Mouse (Mus musculus) megakaryocyte, embryonic 14.5 days (primary cell): Measurements from ENCODE around the gene Foxn3. TPM values are rescaled to one million over a fixed set of nuclear protein-coding genes. Genes with fewer than 3 reads are reported as not detected.

Experiments used
- H3K27me3 ChIP-seq: replicated peaks from 2 replicates; pipeline ENCODE3; 2012; ENCODE audit warnings: inconsistent platforms
- H3K36me3 ChIP-seq: replicated peaks from 2 replicates; pipeline ENCODE3; 2012; ENCODE audit warnings: low read length, inconsistent platforms, mixed read lengths
- H3K4me1 ChIP-seq: 2 replicates; pipeline ENCODE4 v1.6.1; 2012; ENCODE audit warnings: inconsistent platforms
- H3K4me3 ChIP-seq: replicated peaks from 2 replicates; pipeline ENCODE3; 2012; ENCODE audit warnings: moderate library complexity, mild to moderate bottlenecking, inconsistent platforms
- H3K9me3 ChIP-seq: 2 replicates; pipeline ENCODE4 v1.6.1; 2012; ENCODE audit warnings: inconsistent platforms
- FLI1 ChIP-seq: IDR thresholded peaks from 2 replicates; pipeline ENCODE4 v1.6.1; 2012; ENCODE audit warnings: low read length, inconsistent platforms, mixed read lengths
- GATA1 ChIP-seq: IDR thresholded peaks from 3 replicates; pipeline ENCODE4 v1.6.1; 2012; ENCODE audit warnings: mixed read lengths, low read length, inconsistent platforms, borderline replicate concordance
- polyA plus RNA-seq: library from polyadenylated mRNA; stranded (reverse); fragments of >175 nt; gene quantifications from 2 replicates; pipeline ENCODE4 v1.2.3, GENCODE M21; 2012; ENCODE audit warnings: low replicate concordance; ENCODE audit not compliant: insufficient read depth

Foxn3 gene
- polyA plus RNA-seq, 1 experiment = 20.5 TPM

DNA sequence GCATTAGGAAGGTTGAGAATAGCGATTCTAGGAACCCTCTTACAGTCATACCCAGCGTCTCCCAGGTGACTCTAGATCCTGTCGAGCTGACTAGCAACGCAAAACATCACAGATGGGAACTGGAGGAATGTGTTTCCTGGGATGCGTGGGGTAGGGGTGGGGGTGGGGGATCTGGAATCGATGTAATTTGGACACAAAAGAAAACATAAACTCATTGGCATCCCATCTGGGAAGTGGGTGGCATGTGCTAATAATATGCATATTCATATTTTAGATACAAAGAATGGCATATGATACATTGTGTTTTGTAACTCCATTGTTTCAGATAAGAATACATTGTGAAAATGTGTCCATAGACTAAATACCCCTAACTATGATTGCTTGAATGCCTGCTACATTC lies 393.5 kb downstream of the Foxn3 start:
- no peak overlapping the region for H3K4me3 ChIP-seq
- no peaks in the 10 kb centered on the region for H3K36me3 ChIP-seq
- no peaks in the 10 kb centered on the region for H3K4me1 ChIP-seq
- TF ChIP-seq FLI1 (no peak), GATA1 (no peak)
- no peaks in the 10 kb centered on the region for H3K27me3 ChIP-seq
- H3K9me3 ChIP-seq = peaks cover 12% of the 10 kb centered on the region; the same call in 1 of the 2 replicates

DNA sequence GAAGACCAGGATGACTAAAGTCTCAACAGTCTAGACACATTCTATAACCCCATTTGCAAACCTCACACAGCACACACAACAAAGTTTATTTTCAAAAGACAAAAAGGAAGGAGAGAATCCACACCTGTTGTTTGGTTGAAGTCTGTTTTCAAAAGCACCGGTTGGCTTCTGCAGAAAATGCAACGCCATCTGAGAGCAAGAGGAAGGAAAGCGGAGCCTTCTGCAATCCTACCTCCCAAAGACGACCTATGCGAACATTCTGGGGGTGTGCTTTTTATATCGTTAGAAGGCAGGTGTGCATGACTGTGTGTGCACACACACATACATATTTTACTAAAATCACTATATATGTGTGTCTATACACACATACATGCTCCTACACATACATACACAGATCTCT lies 397.3 kb downstream of the Foxn3 start:
- TF ChIP-seq FLI1 (no peak), GATA1 (no peak)
- peaks cover 6% of the 10 kb centered on the region; the same call in 1 of the 2 replicates for H3K4me1 ChIP-seq
- H3K4me3 ChIP-seq = no peak overlapping the region
- H3K36me3 ChIP-seq = no peaks in the 10 kb centered on the region
- H3K27me3 ChIP-seq = peaks cover 16% of the 10 kb centered on the region
- 0 out of 2 replicates have a peak, but pooled peaks cover 5% of the 10 kb centered on the region for H3K9me3 ChIP-seq

DNA sequence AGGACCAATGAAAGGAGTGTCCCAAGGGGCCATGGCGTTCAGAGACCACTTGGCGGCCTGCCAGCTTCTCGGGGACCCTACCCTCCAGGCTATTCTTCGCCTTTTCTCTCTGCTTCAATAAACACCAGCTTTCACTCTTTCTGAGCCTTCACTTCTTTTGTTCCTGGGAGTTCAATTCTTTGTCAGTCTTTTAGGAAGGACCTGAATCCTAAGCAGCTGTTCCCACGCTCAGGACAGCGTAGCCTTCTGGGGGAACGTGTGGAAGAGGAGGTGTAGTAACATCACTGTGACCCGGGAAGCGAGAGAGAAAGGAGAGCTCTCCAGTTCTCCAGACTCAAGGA lies 400.1 kb downstream of the Foxn3 start:
- Histone ChIP-seq H3K9me3 (peaks cover 22% of the 10 kb centered on the region), H3K27me3 (peaks cover 18% of the 10 kb centered on the region), H3K36me3 (no peaks in the 10 kb centered on the region), H3K4me1 (peaks cover 6% of the 10 kb centered on the region; the same call in 1 of the 2 replicates), H3K4me3 (no peak overlapping the region)
- TF ChIP-seq GATA1 (no peak), FLI1 (no peak)

DNA sequence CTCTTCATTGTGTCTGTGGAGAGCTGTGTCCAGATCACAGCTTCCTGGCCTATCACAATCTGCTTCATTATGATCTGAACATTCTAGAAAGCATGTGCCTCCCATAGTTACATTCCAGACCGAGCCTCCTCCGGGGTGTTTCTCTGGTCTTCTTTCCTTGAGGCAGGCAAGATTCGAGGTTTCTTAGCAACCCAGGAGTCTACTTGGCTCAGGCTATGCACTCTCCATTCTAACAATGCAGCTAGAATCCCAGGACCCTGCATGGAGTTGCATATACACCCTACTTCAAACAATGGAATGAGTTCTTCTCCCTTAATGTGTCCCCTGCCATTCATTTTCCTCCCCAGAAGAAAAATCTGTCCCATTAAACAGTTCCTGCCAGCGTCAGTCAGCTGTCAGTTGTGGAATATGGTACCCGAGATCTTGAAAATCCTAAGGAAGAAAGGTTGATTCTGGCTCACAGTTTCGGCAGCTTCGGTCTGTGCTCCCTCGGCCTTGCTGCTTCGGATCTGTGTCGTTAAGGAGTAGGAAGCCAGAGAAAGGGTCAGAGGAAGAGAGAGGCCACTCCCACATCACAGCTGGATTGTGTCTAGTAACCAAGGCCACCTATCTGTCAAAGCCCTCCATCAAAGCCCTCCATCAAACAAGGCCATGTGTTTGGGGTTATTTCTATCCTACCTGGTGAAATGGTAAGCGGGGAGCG lies 400.6 kb downstream of the Foxn3 start:
- H3K27me3 ChIP-seq = peaks cover 18% of the 10 kb centered on the region
- TF ChIP-seq GATA1 = no peak
- TF ChIP-seq FLI1 = no peak
- H3K4me3 ChIP-seq = no peak overlapping the region
- H3K36me3 ChIP-seq = no peaks in the 10 kb centered on the region
- H3K9me3 ChIP-seq = peaks cover 27% of the 10 kb centered on the region
- H3K4me1 ChIP-seq = peaks cover 6% of the 10 kb centered on the region; the same call in 1 of the 2 replicates

DNA sequence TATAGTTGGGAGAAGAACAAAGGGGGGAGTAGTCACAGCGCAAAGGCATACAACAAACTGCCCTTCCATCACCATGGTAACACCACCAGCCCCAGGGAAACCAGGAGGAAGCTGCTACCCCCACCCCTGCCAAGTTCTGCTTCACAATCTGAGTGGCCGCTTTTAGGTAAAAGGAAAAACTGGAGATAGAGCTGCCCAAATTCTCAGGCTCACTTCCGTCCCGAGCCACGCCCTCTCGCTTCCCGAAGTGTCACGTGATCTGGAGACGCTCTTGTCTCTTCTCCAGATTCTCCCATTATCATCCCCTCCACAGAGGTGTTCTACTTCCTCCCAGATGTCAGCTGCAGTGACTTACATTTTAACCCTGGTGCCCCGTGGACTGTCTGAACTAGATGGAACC lies 401.2 kb downstream of the Foxn3 start:
- no peak for TF ChIP-seq GATA1
- no peak for TF ChIP-seq FLI1
- Histone ChIP-seq H3K9me3 (peaks cover 33% of the 10 kb centered on the region), H3K36me3 (no peaks in the 10 kb centered on the region), H3K4me1 (peaks cover 6% of the 10 kb centered on the region; the same call in 1 of the 2 replicates), H3K27me3 (peaks cover 18% of the 10 kb centered on the region), H3K4me3 (no peak overlapping the region)

DNA sequence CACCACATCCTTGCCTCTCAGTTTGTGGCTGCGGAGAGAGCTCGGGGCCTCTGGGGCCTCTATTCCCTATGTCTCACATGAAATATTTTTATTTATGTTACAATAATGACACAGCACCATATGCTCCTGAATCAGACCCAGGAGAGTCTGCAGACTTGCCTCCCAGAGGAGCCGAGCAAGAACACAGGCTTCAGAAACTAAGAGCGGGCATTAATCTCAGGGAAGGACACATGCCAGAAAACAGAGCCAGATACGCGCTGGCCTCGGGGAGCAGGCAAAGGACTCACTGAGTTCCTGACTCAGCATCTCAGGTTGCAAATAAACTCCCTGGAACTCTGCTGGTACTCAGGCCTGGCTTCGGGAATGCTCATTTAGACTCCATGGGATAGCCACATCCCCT lies 403.3 kb downstream of the Foxn3 start:
- TF ChIP-seq FLI1 (no peak), GATA1 (no peak)
- H3K9me3 ChIP-seq = peaks cover 48% of the 10 kb centered on the region
- H3K4me1 ChIP-seq = peaks cover 6% of the 10 kb centered on the region; the same call in 1 of the 2 replicates
- H3K4me3 ChIP-seq = no peak overlapping the region
- H3K36me3 ChIP-seq = no peaks in the 10 kb centered on the region
- peaks cover 21% of the 10 kb centered on the region for H3K27me3 ChIP-seq

DNA sequence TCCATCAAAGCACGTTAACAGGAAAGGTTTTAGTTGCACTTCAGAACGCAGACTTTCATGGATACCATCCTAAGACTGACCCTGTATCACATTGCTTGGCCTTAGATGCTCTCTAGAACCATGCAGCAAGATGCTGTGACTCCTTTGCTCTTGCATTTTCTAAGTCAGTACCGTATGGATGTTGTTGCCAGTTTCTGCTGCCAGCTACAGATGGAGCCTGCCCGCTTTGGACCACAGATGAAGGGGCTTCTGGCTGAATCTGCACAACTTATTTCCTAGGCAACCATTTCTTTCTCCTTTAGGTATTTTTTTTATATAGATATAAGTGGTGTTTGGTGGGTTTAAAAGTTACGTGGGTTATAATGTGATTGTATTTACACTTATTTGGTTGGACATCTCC lies 407.5 kb downstream of the Foxn3 start:
- Histone ChIP-seq H3K27me3 (peaks cover 7% of the 10 kb centered on the region), H3K9me3 (peaks cover 43% of the 10 kb centered on the region), H3K4me1 (no peaks in the 10 kb centered on the region), H3K36me3 (no peaks in the 10 kb centered on the region), H3K4me3 (no peak overlapping the region)
- TF ChIP-seq FLI1 = no peak
- no peak for TF ChIP-seq GATA1

DNA sequence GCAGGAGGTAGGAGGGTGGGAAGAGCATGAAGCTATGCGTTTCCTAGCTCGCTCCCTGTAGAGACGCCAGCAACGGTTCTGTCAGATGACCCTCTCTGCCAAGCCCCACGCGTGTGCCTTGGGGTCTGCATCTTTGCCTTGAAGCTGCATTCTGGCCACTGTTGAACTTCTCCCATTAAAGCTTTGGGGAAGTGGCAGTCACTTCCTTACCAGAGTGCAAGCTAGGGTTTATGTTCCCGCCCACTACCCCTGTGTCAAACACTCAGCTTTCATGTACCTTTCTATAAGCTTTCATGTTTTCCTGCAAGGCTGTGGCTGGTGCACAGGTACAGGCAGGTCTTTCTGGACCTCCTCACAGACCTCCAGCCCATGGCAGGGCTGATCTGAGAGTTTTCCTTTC lies 409.2 kb downstream of the Foxn3 start:
- H3K4me1 ChIP-seq = no peaks in the 10 kb centered on the region
- no peak overlapping the region for H3K4me3 ChIP-seq
- TF ChIP-seq FLI1 (no peak), GATA1 (no peak)
- no peaks in the 10 kb centered on the region for H3K36me3 ChIP-seq
- H3K27me3 ChIP-seq = peaks cover 5% of the 10 kb centered on the region
- peaks cover 45% of the 10 kb centered on the region for H3K9me3 ChIP-seq

DNA sequence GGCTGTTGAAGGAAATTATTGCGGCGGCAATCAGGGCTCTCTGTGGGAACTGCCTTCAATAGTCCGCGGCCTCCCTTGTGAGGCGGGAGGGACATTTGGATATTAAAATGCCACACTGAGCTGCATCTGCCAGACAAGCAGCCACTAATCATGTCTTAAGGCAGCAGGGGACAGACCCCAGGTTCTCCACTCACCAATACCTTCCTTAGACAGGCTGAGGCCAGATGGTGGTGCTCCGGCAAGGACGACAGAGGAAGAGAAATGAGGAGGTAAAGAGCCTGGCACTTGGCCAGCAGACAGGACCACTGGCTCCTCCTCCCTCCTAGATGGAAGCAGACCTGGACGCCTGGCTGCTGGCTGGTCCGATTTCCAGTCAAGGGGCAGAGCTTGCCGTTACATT lies 409.7 kb downstream of the Foxn3 start:
- H3K9me3 ChIP-seq = peaks cover 47% of the 10 kb centered on the region
- no peak overlapping the region for H3K4me3 ChIP-seq
- no peaks in the 10 kb centered on the region for H3K36me3 ChIP-seq
- peaks cover 5% of the 10 kb centered on the region for H3K27me3 ChIP-seq
- H3K4me1 ChIP-seq = no peaks in the 10 kb centered on the region
- TF ChIP-seq FLI1 (no peak), GATA1 (no peak)

DNA sequence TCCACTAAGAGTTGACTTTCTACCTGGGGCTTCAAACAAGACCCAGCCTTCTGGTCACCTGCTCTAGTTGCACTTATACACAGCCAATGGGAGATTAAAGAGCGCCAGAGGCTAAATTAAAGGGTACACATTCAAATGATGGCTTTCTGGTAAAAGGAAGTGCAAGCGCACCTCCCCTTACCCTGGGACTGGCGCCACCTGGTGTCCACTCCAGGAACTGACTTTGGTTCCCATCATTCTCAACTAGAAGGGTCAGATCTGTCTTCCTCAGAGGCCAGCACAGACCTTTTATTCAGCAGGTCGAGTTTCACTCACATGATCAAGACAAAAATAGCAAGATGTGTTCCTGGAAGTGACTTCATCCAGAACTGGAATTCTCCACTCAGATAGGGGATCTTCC lies 413.3 kb downstream of the Foxn3 start:
- no peaks in the 10 kb centered on the region for H3K4me1 ChIP-seq
- TF ChIP-seq FLI1 (no peak), GATA1 (no peak)
- no peak overlapping the region for H3K4me3 ChIP-seq
- H3K36me3 ChIP-seq = no peaks in the 10 kb centered on the region
- peaks cover 20% of the 10 kb centered on the region for H3K9me3 ChIP-seq
- H3K27me3 ChIP-seq = peaks cover 2% of the 10 kb centered on the region
